Mouse (Mus musculus) spleen, adult 2 months (tissue): Measurements from ENCODE around the gene Peg3.

ENCODE experiments used
- CTCF ChIP-seq: fragments of 200-500 bp; IDR thresholded peaks from 2 replicates; pipeline ENCODE4 v1.5.1; 2011; ENCODE audit warnings: mild to moderate bottlenecking, inconsistent platforms; ENCODE audit not compliant: insufficient read depth, insufficient read length, insufficient replicate concordance; ENCODE audit errors: extremely low read depth
- POLR2A ChIP-seq: fragments of 200-500 bp; IDR thresholded peaks from 2 replicates; pipeline ENCODE4 v1.6.1; 2011; ENCODE audit warnings: low read depth, low read length, inconsistent platforms

- no peak for TF ChIP-seq CTCF
- TF ChIP-seq POLR2A = no peak
Observed at GRCm38 (mm10) chr7:6663430-6663829, 66.8 kb downstream of the Peg3 start.
